Mouse (Mus musculus) MEL (cell line): ENCODE measurements around the gene Gm21970. TPM values are rescaled to one million over a fixed set of nuclear protein-coding genes. Genes with fewer than 3 reads are reported as not detected.
A peak's percentile ranks its signal among the peaks of the same experiment; 100 is the strongest.

Source experiments
- DNase-seq: peaks from one replicate; pipeline ENCODE4 v3.0.0; 2011; ENCODE audit warnings: low read depth, low spot score
- H3K27ac ChIP-seq: 2 replicates; pipeline ENCODE4 v1.5.1; 2012; ENCODE audit warnings: low read depth, mild to moderate bottlenecking, control low read depth, low read length, moderate library complexity; ENCODE audit not compliant: control insufficient read depth
- H3K27me3 ChIP-seq, 2 experiments: fragments of 150-350 bp in 1 of 2; sonication (generic) in 1 of 2; 2 replicates each; pipeline ENCODE4 v1.6.1; 2012; ENCODE audit warnings: low read length in 2 of 2, mild to moderate bottlenecking in 2 of 2, improper control_type of control experiment in 1 of 2, moderate library complexity in 1 of 2; ENCODE audit not compliant: insufficient read depth in 2 of 2, control insufficient read depth in 1 of 2
- H3K36me3 ChIP-seq, 2 experiments: 2 replicates each; pipeline ENCODE4 v1.6.1; 2012 to 2014; ENCODE audit warnings: low read length in 2 of 2, improper control_type of control experiment in 1 of 2, inconsistent platforms in 1 of 2, mild to moderate bottlenecking in 1 of 2; ENCODE audit not compliant: insufficient read depth in 2 of 2, control insufficient read depth in 1 of 2
- H3K4me1 ChIP-seq, 2 experiments: fragments of 150-350 bp in 1 of 2; sonication (generic) in 1 of 2; 2 replicates each; pipeline ENCODE4 v1.6.1; 2012; ENCODE audit warnings: low read length in 2 of 2, improper control_type of control experiment in 1 of 2, mild to moderate bottlenecking in 1 of 2; ENCODE audit not compliant: insufficient read depth in 2 of 2, control insufficient read depth in 1 of 2
- H3K4me3 ChIP-seq, 2 experiments: fragments of 150-350 bp in 1 of 2; sonication (generic) in 1 of 2; 2 replicates each; pipeline ENCODE4 v1.5.1; 2012; ENCODE audit warnings: low read depth in 2 of 2, low read length in 2 of 2, mild to moderate bottlenecking in 2 of 2, moderate library complexity in 2 of 2, control low read depth in 1 of 2, improper control_type of control experiment in 1 of 2; ENCODE audit not compliant: control insufficient read depth in 1 of 2, insufficient read depth in 1 of 2
- H3K79me2 ChIP-seq: 2 replicates; pipeline ENCODE4 v1.6.1; 2012; ENCODE audit warnings: mild to moderate bottlenecking, low read length, moderate library complexity; ENCODE audit not compliant: control insufficient read depth, poor library complexity, insufficient read depth
- H3K9ac ChIP-seq: 2 replicates; pipeline ENCODE4 v1.6.1; 2012; ENCODE audit warnings: low read depth, mild to moderate bottlenecking, control low read depth, low read length, moderate library complexity; ENCODE audit not compliant: control insufficient read depth, poor library complexity, severe bottlenecking
- H3K9me3 ChIP-seq: fragments of 150-350 bp; sonication (generic); replicated peaks from 2 replicates; pipeline ENCODE4 v1.6.1; 2012; ENCODE audit warnings: mild to moderate bottlenecking, low read length, improper control_type of control experiment, moderate library complexity; ENCODE audit not compliant: insufficient read depth
- BHLHE40 ChIP-seq: IDR thresholded peaks from 2 replicates; pipeline ENCODE4 v1.6.1; 2012; ENCODE audit warnings: low read depth, mild to moderate bottlenecking, inconsistent platforms, low read length, improper control_type of control experiment, borderline replicate concordance
- CHD1 ChIP-seq: IDR thresholded peaks from 2 replicates; pipeline ENCODE4 v1.6.1; 2012; ENCODE audit warnings: low read depth, mild to moderate bottlenecking, inconsistent platforms, low read length, improper control_type of control experiment
- CHD2 ChIP-seq: IDR thresholded peaks from 2 replicates; pipeline ENCODE4 v1.6.1; 2011; ENCODE audit warnings: low read length, improper control_type of control experiment
- CTCF ChIP-seq, 3 experiments: IDR thresholded peaks in 2 of 3; conservative IDR thresholded peaks in 1 of 3; 2 replicates each; pipeline ENCODE4 v1.5.1; 2011 to 2012; ENCODE audit warnings: low read length in 3 of 3, low read depth in 2 of 3, mild to moderate bottlenecking in 2 of 3, improper control_type of control experiment in 1 of 3, inconsistent platforms in 1 of 3, mixed read lengths in 1 of 3, moderate library complexity in 1 of 3; ENCODE audit not compliant: control insufficient read depth in 1 of 3, insufficient read depth in 1 of 3, poor library complexity in 1 of 3, severe bottlenecking in 1 of 3
- E2F4 ChIP-seq: IDR thresholded peaks from 2 replicates; pipeline ENCODE4 v1.6.1; 2011; ENCODE audit warnings: low read depth, low read length, improper control_type of control experiment, borderline replicate concordance
- ELF1 ChIP-seq: IDR thresholded peaks from 2 replicates; pipeline ENCODE4 v1.6.1; 2014; ENCODE audit warnings: low read depth, mild to moderate bottlenecking, inconsistent platforms, low read length, improper control_type of control experiment, moderate library complexity
- EP300 ChIP-seq, 2 experiments: IDR thresholded peaks; 2 replicates each; pipeline ENCODE4 v1.6.1; 2011; ENCODE audit warnings: improper control_type of control experiment in 2 of 2, low read length in 2 of 2, low read depth in 1 of 2, mild to moderate bottlenecking in 1 of 2
- ETS1 ChIP-seq: IDR thresholded peaks from 2 replicates; pipeline ENCODE4 v1.6.1; 2012; ENCODE audit warnings: low read depth, mild to moderate bottlenecking, inconsistent platforms, low read length, improper control_type of control experiment, moderate library complexity
- GABPA ChIP-seq: IDR thresholded peaks from 2 replicates; pipeline ENCODE4 v1.6.1; 2012; ENCODE audit warnings: low read depth, mild to moderate bottlenecking, inconsistent platforms, low read length, improper control_type of control experiment, moderate library complexity
- GATA1 ChIP-seq: IDR thresholded peaks from 2 replicates; pipeline ENCODE4 v1.6.1; 2011; ENCODE audit warnings: low read depth, low read length, improper control_type of control experiment
- JUND ChIP-seq: IDR thresholded peaks from 2 replicates; pipeline ENCODE4 v1.6.1; 2011; ENCODE audit warnings: low read depth, mild to moderate bottlenecking, improper control_type of control experiment, low read length
- KAT2A ChIP-seq: conservative IDR thresholded peaks from 2 replicates; pipeline ENCODE4 v1.6.1; 2012; ENCODE audit warnings: low read depth, low read length, improper control_type of control experiment, inconsistent platforms
- MAX ChIP-seq: IDR thresholded peaks from 2 replicates; pipeline ENCODE4 v1.6.1; 2011; ENCODE audit warnings: low read length, improper control_type of control experiment
- MAZ ChIP-seq: IDR thresholded peaks from 2 replicates; pipeline ENCODE4 v1.6.1; 2012; ENCODE audit warnings: low read depth, mild to moderate bottlenecking, inconsistent platforms, low read length, improper control_type of control experiment
- MEF2A ChIP-seq: IDR thresholded peaks from 2 replicates; pipeline ENCODE4 v1.6.1; 2014; ENCODE audit warnings: low read depth, mild to moderate bottlenecking, inconsistent platforms, low read length, improper control_type of control experiment; ENCODE audit not compliant: poor library complexity, insufficient replicate concordance, severe bottlenecking; ENCODE audit errors: extremely low read depth
- MXI1 ChIP-seq: IDR thresholded peaks from 2 replicates; pipeline ENCODE4 v1.6.1; 2011; ENCODE audit warnings: mild to moderate bottlenecking, low read depth, low read length, improper control_type of control experiment
- MYB ChIP-seq: IDR thresholded peaks from 2 replicates; pipeline ENCODE4 v1.6.1; 2011; ENCODE audit warnings: mild to moderate bottlenecking, low read depth, low read length, improper control_type of control experiment
- MYC ChIP-seq: IDR thresholded peaks from 2 replicates; pipeline ENCODE4 v1.6.1; 2011; ENCODE audit warnings: low read depth, mild to moderate bottlenecking, low read length, improper control_type of control experiment, moderate library complexity
- NRF1 ChIP-seq: IDR thresholded peaks from 2 replicates; pipeline ENCODE4 v1.6.1; 2014; ENCODE audit warnings: low read depth, mild to moderate bottlenecking, inconsistent platforms, low read length, improper control_type of control experiment, moderate library complexity; ENCODE audit not compliant: poor library complexity, insufficient read depth, severe bottlenecking
- POLR2A ChIP-seq, 2 experiments: IDR thresholded peaks; 2 replicates each; pipeline ENCODE4 v1.6.1; 2011 to 2012; ENCODE audit warnings: low read length in 2 of 2, mild to moderate bottlenecking in 2 of 2, control low read depth in 1 of 2, improper control_type of control experiment in 1 of 2, low read depth in 1 of 2, moderate library complexity in 1 of 2; ENCODE audit not compliant: control insufficient read depth in 1 of 2, insufficient read depth in 1 of 2, poor library complexity in 1 of 2
- POLR2AphosphoS2 ChIP-seq: IDR thresholded peaks from 2 replicates; pipeline ENCODE4 v1.6.1; 2011; ENCODE audit warnings: low read length, improper control_type of control experiment
- RAD21 ChIP-seq: IDR thresholded peaks from 2 replicates; pipeline ENCODE4 v1.6.1; 2011; ENCODE audit warnings: mild to moderate bottlenecking, low read depth, low read length, improper control_type of control experiment
- RCOR1 ChIP-seq: IDR thresholded peaks from 2 replicates; pipeline ENCODE4 v1.6.1; 2012; ENCODE audit warnings: low read depth, mild to moderate bottlenecking, inconsistent platforms, low read length, improper control_type of control experiment
- SMC3 ChIP-seq: IDR thresholded peaks from 2 replicates; pipeline ENCODE4 v1.6.1; 2011; ENCODE audit warnings: low read depth, low read length, improper control_type of control experiment
- TAL1 ChIP-seq: IDR thresholded peaks from 2 replicates; pipeline ENCODE4 v1.6.1; 2012; ENCODE audit warnings: mild to moderate bottlenecking, inconsistent platforms, low read length, moderate library complexity, mixed read lengths
- TBP ChIP-seq: IDR thresholded peaks from 2 replicates; pipeline ENCODE4 v1.8.0; 2011; ENCODE audit warnings: low read depth, low read length, improper control_type of control experiment
- TCF12 ChIP-seq: IDR thresholded peaks from 2 replicates; pipeline ENCODE4 v1.6.1; 2014; ENCODE audit warnings: low read depth, mild to moderate bottlenecking, inconsistent platforms, low read length, improper control_type of control experiment, moderate library complexity
- UBTF ChIP-seq: IDR thresholded peaks from 2 replicates; pipeline ENCODE4 v1.6.1; 2012; ENCODE audit warnings: low read depth, mild to moderate bottlenecking, inconsistent platforms, low read length, improper control_type of control experiment, moderate library complexity, borderline replicate concordance; ENCODE audit not compliant: insufficient read depth
- USF1 ChIP-seq: IDR thresholded peaks from 2 replicates; pipeline ENCODE4 v1.6.1; 2014; ENCODE audit warnings: low read depth, mild to moderate bottlenecking, inconsistent platforms, low read length, improper control_type of control experiment, moderate library complexity
- ZC3H11A ChIP-seq: IDR thresholded peaks from 2 replicates; pipeline ENCODE4 v1.6.1; 2012; ENCODE audit warnings: low read depth, mild to moderate bottlenecking, inconsistent platforms, low read length, improper control_type of control experiment
- ZKSCAN1 ChIP-seq: IDR thresholded peaks from 2 replicates; pipeline ENCODE4 v1.6.1; 2012; ENCODE audit warnings: low read depth, mild to moderate bottlenecking, inconsistent platforms, low read length, improper control_type of control experiment, moderate library complexity
- ZNF384 ChIP-seq: IDR thresholded peaks from 2 replicates; pipeline ENCODE4 v1.6.1; 2012; ENCODE audit warnings: low read depth, mild to moderate bottlenecking, inconsistent platforms, low read length, improper control_type of control experiment
- polyA plus RNA-seq, 2 experiments: library from polyadenylated mRNA; stranded (reverse) in 1 of 2; unstranded in 1 of 2; fragments of >175 nt in 1 of 2; fragments of >200 nt in 1 of 2; gene quantifications; 2 replicates each; pipeline versions ENCODE4 v1.2.1 to v1.2.4; 2012; ENCODE audit warnings: low replicate concordance in 2 of 2, low read depth in 1 of 2; ENCODE audit not compliant: insufficient read length in 2 of 2, insufficient read depth in 1 of 2, missing spikeins in 1 of 2
- total RNA-seq: library from RNA; depleted of rRNA; stranded (reverse); fragments of 300-350 nt; gene quantifications from 2 replicates; pipeline ENCODE4 v1.2.3, GENCODE M21; 2012

The Gm21970 gene
- total and polyA plus RNA-seq, 3 experiments: not detected

DNA sequence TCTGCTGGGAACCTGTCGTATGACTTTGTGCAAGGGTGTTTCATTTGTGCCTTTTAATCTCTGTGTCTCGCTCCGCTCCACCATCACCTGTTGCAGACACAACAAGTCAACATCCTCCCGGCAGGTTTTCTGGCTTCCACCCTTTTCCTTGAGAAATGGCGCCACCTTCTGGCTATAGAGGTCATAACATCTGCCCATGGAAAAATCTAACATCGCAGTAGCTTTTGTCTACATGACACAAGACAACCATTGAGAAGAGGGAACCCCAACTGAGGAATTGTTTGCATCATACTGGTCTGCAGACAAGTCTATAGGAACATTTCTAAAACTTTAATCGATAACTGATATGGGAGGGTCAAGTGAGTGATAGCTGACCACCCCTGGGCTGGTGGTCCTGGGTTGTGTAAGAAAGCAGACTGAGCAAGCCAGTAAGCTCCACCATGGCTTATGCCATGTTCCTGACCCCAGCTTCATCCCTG lies 39.4 kb upstream of the Gm21970 start:
- H3K36me3 ChIP-seq: peaks cover 0 to 39% of the 10 kb centered on the region in 2 experiments; a peak in 2 of 4 replicates

DNA sequence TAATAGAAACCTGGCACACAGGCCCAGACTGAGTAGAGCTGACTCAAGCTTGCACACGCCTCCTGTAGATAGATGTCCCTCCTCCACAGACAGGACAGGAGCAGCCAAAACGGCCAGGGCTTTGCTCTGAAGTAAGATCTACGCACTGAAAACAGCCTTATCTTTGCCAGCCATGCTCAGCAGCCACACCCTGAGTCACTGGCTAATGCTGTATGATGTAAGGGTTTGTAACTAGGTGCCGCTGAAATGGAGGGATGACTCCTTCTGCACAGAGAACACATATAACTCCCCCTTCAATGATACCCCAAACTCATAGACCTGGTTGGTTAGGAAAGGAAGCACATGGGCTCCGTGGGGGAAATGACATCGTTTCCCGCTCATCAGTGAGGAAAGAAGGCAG lies 38.8 kb upstream of the Gm21970 start:
- Histone ChIP-seq H3K9me3 (no peaks in the 10 kb centered on the region), H3K36me3 (peaks cover 0 to 39% of the 10 kb centered on the region in 2 experiments; a peak in 2 of 4 replicates), H3K27ac (peak overlapping the region; percentile 99), H3K4me3 (peak overlapping the region in 1 of 2 experiments; percentile 32; a peak in 1 of 4 replicates), H3K79me2 (no peaks in the 10 kb centered on the region; the same call in 1 of the 2 replicates), H3K27me3 (no peaks in the 10 kb centered on the region), H3K9ac (peak overlapping the region; percentile 79), H3K4me1 (peaks cover 20 to 33% of the 10 kb centered on the region in 2 experiments)
- peak; percentile 98 for DNase-seq
- TF ChIP-seq TAL1: peak; percentile 97
- TF ChIP-seq CHD2: no peak
- 0 out of 2 replicates have a peak, but pooled peaks have one; percentile 32 for TF ChIP-seq ELF1
- TF ChIP-seq POLR2A (IDR thresholded peaks at IDR 0.05; ENCODE audit: control insufficient read depth in 1 of 2, insufficient read depth in 1 of 2, low read depth in 1 of 2, low read length in 2 of 2, poor library complexity in 1 of 2): peak in 1 of 2 experiments; percentile 58; a peak in 1 of 4 replicates
- TF ChIP-seq MAX: no peak; the same call in 1 of the 2 replicates
- no peak for TF ChIP-seq ZC3H11A
- peak; percentile 86 for TF ChIP-seq JUND
- 0 out of 2 replicates have a peak, but pooled peaks have one; percentile 26 for TF ChIP-seq MEF2A
- no peak for TF ChIP-seq E2F4
- TF ChIP-seq MYB: peak; percentile 79
- peak; percentile 28; the same call in 1 of the 2 replicates for TF ChIP-seq SMC3
- TF ChIP-seq CHD1: no peak
- peak; percentile 96 for TF ChIP-seq TCF12
- TF ChIP-seq RCOR1: peak; percentile 79
- peak; percentile 99 for TF ChIP-seq ETS1
- peak; percentile 83; the same call in 1 of the 2 replicates for TF ChIP-seq BHLHE40
- TF ChIP-seq ZKSCAN1: no peak
- TF ChIP-seq NRF1: peak; percentile 30; the same call in 1 of the 2 replicates
- peak; percentile 53 for TF ChIP-seq MXI1
- TF ChIP-seq GABPA: no peak
- peak; percentile 96 to 99 for TF ChIP-seq EP300 (IDR thresholded peaks at IDR 0.05; ENCODE audit: low read depth in 1 of 2, low read length in 2 of 2)
- TF ChIP-seq POLR2AphosphoS2: peak; percentile 67; the same call in 1 of the 2 replicates
- TF ChIP-seq UBTF: no peak

More for the DNA sequence above, 39.4 kb upstream of the Gm21970 start:
- Histone ChIP-seq H3K9ac (peak overlapping the region; percentile 79), H3K9me3 (no peaks in the 10 kb centered on the region), H3K4me3 (peak overlapping the region; percentile 30 to 32), H3K27ac (peak overlapping the region; percentile 99), H3K27me3 (no peaks in the 10 kb centered on the region)
- DNase-seq: peak; percentile 91
- peak; percentile 23 to 38; a peak in 2 of 4 replicates for TF ChIP-seq EP300 (IDR thresholded peaks at IDR 0.05; ENCODE audit: low read depth in 1 of 2, low read length in 2 of 2)
- TF ChIP-seq CTCF (IDR thresholded peaks at IDR 0.05 in 2 of 3, conservative IDR thresholded peaks at IDR 0.05 in 1 of 3; ENCODE audit: control insufficient read depth in 1 of 3, insufficient read depth in 1 of 3, low read depth in 2 of 3, low read length in 3 of 3, poor library complexity in 1 of 3, severe bottlenecking in 1 of 3): peak; percentile 68 to 92 (median 70)
- TF ChIP-seq KAT2A: no peak; the same call in 1 of the 2 replicates
- TF ChIP-seq TBP: no peak
- peak; percentile 91 for TF ChIP-seq ZC3H11A
- peak; percentile 41; the same call in 1 of the 2 replicates for TF ChIP-seq MYC
- peak; percentile 95 for TF ChIP-seq RAD21
- TF ChIP-seq MAZ: 0 out of 2 replicates have a peak, but pooled peaks have one; percentile 43
- TF ChIP-seq GATA1: no peak
- TF ChIP-seq TCF12: 0 out of 2 replicates have a peak, but pooled peaks have one; percentile 16
- peak; percentile 37; the same call in 1 of the 2 replicates for TF ChIP-seq ELF1
- TF ChIP-seq SMC3: peak; percentile 89
- peak; percentile 45; the same call in 1 of the 2 replicates for TF ChIP-seq ZNF384
- TF ChIP-seq RCOR1: peak; percentile 46; the same call in 1 of the 2 replicates
- TF ChIP-seq MAX: 0 out of 2 replicates have a peak, but pooled peaks have one; percentile 31
- no peak for TF ChIP-seq USF1
- TF ChIP-seq, all 39 proteins: peak for 12
- Histone ChIP-seq H3K79me2 (no peaks in the 10 kb centered on the region; the same call in 1 of the 2 replicates), H3K4me1 (peaks cover 20 to 33% of the 10 kb centered on the region in 2 experiments)
